Comparison of ENCODE assay signal across 20 mouse cellular contexts in the genomic region with DNA sequence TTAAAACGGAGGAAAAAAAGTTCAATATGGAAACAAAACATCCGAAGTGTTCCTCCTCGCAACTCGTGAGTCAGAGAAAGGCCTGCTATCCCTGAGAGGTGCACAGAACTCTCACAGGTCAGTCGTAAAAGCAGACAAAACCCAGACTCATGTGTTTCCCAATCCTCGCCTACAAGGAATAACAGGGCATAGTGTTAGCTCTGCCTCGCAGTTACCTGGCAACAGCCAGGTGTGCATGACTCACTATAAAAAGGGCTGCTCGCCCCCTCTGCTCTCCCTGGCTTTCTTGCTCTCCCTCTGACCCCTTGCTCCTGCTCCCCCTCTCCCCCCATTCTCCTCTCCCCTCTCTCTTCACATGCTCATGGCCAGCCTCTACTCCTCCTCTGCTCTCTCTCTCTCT. TPM values are rescaled to one million over a fixed set of nuclear protein-coding genes. Genes with fewer than 3 reads are reported as not detected.
"Had no signal": no experiment of that assay in that cellular context is flagged by ENCODE, and none has a peak within 500 bp of the region (broad histone marks: within the 10 kb centered on the region; RNA-seq: fewer than 3 reads in every experiment).

No protein-coding gene starts in this region.

- H3K4me1 ChIP-seq: limb, embryonic 15.5 days; midbrain, embryonic 12.5 days; midbrain, embryonic 15.5 days; neural tube, embryonic 12.5 days; neural tube, embryonic 15.5 days had no signal

- H3K9ac ChIP-seq: limb, embryonic 12.5 days; limb, embryonic 15.5 days; liver, embryonic 14.5 days; liver, postnatal 0 days; midbrain, embryonic 12.5 days; midbrain, embryonic 15.5 days; neural tube, embryonic 12.5 days; neural tube, embryonic 15.5 days had no signal

- H3K36me3 ChIP-seq: limb, embryonic 12.5 days; limb, embryonic 15.5 days; midbrain, embryonic 12.5 days; midbrain, embryonic 15.5 days; neural tube, embryonic 12.5 days; neural tube, embryonic 15.5 days had no signal

- H3K27me3 ChIP-seq: limb, embryonic 12.5 days; limb, embryonic 15.5 days; midbrain, embryonic 15.5 days; neural tube, embryonic 12.5 days; neural tube, embryonic 15.5 days had no signal

- H3K9me3 ChIP-seq: limb, embryonic 12.5 days; limb, embryonic 15.5 days; midbrain, embryonic 12.5 days; midbrain, embryonic 15.5 days; neural tube, embryonic 12.5 days; neural tube, embryonic 15.5 days had no signal

- H3K4me2 ChIP-seq: limb, embryonic 12.5 days; limb, embryonic 15.5 days; liver, embryonic 11.5 days; midbrain, embryonic 12.5 days; midbrain, embryonic 15.5 days; neural tube, embryonic 12.5 days; neural tube, embryonic 15.5 days had no signal

- DNase-seq: kidney, adult 2 months; kidney, postnatal 10 days; kidney, postnatal 36 days; layer of hippocampus, postnatal 36 days; left cerebral cortex, postnatal 4 days; liver, postnatal 0 days; lung, postnatal 14 days; right cerebral cortex, adult 18-20 months; right cerebral cortex, postnatal 14 days; right cerebral cortex, postnatal 4 days; thymus, postnatal 36 days had no signal

- H3K27ac ChIP-seq: left cerebral cortex, adult 2 months; limb, embryonic 15.5 days; liver, embryonic 14.5 days; midbrain, embryonic 12.5 days; midbrain, embryonic 15.5 days; neural tube, embryonic 12.5 days; neural tube, embryonic 15.5 days had no signal

- ATAC-seq: liver, postnatal 0 days; midbrain, embryonic 15.5 days had no signal

- H3K4me3 ChIP-seq: left cerebral cortex, adult 2 months; limb, embryonic 12.5 days; limb, embryonic 15.5 days; midbrain, embryonic 12.5 days; midbrain, embryonic 15.5 days; neural tube, embryonic 12.5 days; neural tube, embryonic 15.5 days had no signal

RNA-seq across cellular contexts. Expression of a gene that starts 57.6 kb away (rescaled TPM):
- polyA plus RNA-seq: limb, embryonic 12.5 days; midbrain, embryonic 12.5 days; neural tube, embryonic 12.5 days had no signal
